Mouse (Mus musculus): ENCODE results near the gene Golt1b.

Gene Golt1b

GRCm38 (mm10) chr6:142384521-142384920 lies 2.5 kb upstream of the Golt1b start:
- no peak for DNase-seq (ENCODE audit: low spot score in 2 of 2)

- DNase-seq (ENCODE audit: low spot score in 2 of 2): no peak
These were observed 573 bp upstream of the Golt1b start for GRCm38 (mm10) chr6:142386285-142387010.

- DNase-seq (ENCODE audit: low spot score in 2 of 2): no peak
These were observed 792 bp downstream of the Golt1b start for GRCm38 (mm10) chr6:142387755-142388271.

GRCm38 (mm10) chr6:142389101-142389500 lies 2.1 kb downstream of the Golt1b start:
- no peak for DNase-seq (ENCODE audit: low spot score in 2 of 2)

GRCm38 (mm10) chr6:142392312-142392711 lies 5.3 kb downstream of the Golt1b start:
- no peak for DNase-seq (ENCODE audit: low spot score in 2 of 2)

- peak; percentile 13 to 15 for DNase-seq (ENCODE audit: low spot score in 2 of 2)
These were observed 7.6 kb downstream of the Golt1b start for GRCm38 (mm10) chr6:142394669-142395068.

GRCm38 (mm10) chr6:142395756-142396155 lies 8.7 kb downstream of the Golt1b start:
- no peak for DNase-seq (ENCODE audit: low spot score in 2 of 2)

- no peak for DNase-seq (ENCODE audit: low spot score in 2 of 2)
These were observed 24.1 kb downstream of the Golt1b start for GRCm38 (mm10) chr6:142411140-142411539.

- DNase-seq (ENCODE audit: low spot score in 2 of 2): no peak
These were observed 26.0 kb downstream of the Golt1b start, which contains the start of gene Spx for GRCm38 (mm10) chr6:142412906-142413491. Gene Spx, plus strand, starts transcription at chr6:142413441.

- no peak for DNase-seq (ENCODE audit: low spot score in 2 of 2)
These were observed 26.8 kb downstream of the Golt1b start for GRCm38 (mm10) chr6:142413845-142414244.

GRCm38 (mm10) chr6:142414597-142414996 lies 27.6 kb downstream of the Golt1b start:
- no peak for DNase-seq (ENCODE audit: low spot score in 2 of 2)

- no peak for DNase-seq (ENCODE audit: low spot score in 2 of 2)
These were observed 38.0 kb downstream of the Golt1b start for GRCm38 (mm10) chr6:142424976-142425375.

GRCm38 (mm10) chr6:142429072-142429471 lies 42.1 kb downstream of the Golt1b start:
- DNase-seq (ENCODE audit: low spot score in 2 of 2): no peak

GRCm38 (mm10) chr6:142451381-142451780 lies 64.4 kb downstream of the Golt1b start:
- DNase-seq (ENCODE audit: low spot score in 2 of 2): no peak

- DNase-seq (ENCODE audit: low spot score in 2 of 2): no peak
These were observed 66.3 kb downstream of the Golt1b start for GRCm38 (mm10) chr6:142453311-142453710.

Data from frontal cortex, postnatal 10 days (tissue).